Mouse (Mus musculus): ENCODE results near the gene Cstf1.

- TF ChIP-seq MYOD1 (IDR thresholded peaks at IDR 0.05; ENCODE audit: control insufficient read depth in 1 of 3, insufficient read length in 2 of 3, low read depth in 2 of 3) (no peak), MAX (IDR thresholded peaks at IDR 0.05; ENCODE audit: low read depth) (no peak), USF1 (IDR thresholded peaks at IDR 0.05; ENCODE audit: low read depth) (no peak)
Measured at GRCm38 (mm10) chr2:172410686-172411085, 40.2 kb downstream of the Cstf1 start.
